Mouse (Mus musculus): ENCODE results near the gene Otulinl. TPM values are rescaled to one million over a fixed set of nuclear protein-coding genes. Genes with fewer than 3 reads are reported as not detected.

Gene Otulinl
- polyA plus RNA-seq, 1 experiment = 4.9 TPM

DNA sequence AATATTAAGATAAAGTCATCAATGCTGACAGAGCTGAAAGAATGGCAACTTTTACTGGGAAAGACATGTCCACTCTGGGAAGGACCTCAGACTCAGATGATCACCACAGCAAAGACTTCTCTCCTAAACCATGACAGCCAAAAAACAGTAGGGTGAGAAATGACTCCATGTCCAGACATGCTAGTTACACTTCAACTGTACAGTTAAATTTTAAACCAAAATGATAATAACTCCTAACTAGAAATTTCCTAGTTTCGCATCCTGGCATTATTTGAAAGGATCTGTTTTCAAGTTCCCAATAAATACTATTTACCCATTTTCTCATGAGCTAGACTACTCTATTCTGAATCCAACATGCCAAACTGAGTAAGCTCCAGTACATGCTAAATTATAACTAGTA, 55.1 kb downstream of the Otulinl start:
- DNase-seq (ENCODE audit: low read depth) = no peak
- TF ChIP-seq CTCF (IDR thresholded peaks at IDR 0.05; ENCODE audit: borderline replicate concordance, extremely low read depth, insufficient read depth, insufficient read length) = no peak
- no peak for TF ChIP-seq POLR2A (IDR thresholded peaks at IDR 0.05; ENCODE audit: borderline replicate concordance, extremely low read depth, insufficient read depth, insufficient read length, poor library complexity, severe bottlenecking)

GRCm38 (mm10) chr15:27625890-27626255, 55.5 kb downstream of the Otulinl start:
- TF ChIP-seq POLR2A (IDR thresholded peaks at IDR 0.05; ENCODE audit: borderline replicate concordance, extremely low read depth, insufficient read depth, insufficient read length, poor library complexity, severe bottlenecking) (no peak), CTCF (IDR thresholded peaks at IDR 0.05; ENCODE audit: borderline replicate concordance, extremely low read depth, insufficient read depth, insufficient read length) (no peak)
- DNase-seq (ENCODE audit: low read depth) = no peak

DNA sequence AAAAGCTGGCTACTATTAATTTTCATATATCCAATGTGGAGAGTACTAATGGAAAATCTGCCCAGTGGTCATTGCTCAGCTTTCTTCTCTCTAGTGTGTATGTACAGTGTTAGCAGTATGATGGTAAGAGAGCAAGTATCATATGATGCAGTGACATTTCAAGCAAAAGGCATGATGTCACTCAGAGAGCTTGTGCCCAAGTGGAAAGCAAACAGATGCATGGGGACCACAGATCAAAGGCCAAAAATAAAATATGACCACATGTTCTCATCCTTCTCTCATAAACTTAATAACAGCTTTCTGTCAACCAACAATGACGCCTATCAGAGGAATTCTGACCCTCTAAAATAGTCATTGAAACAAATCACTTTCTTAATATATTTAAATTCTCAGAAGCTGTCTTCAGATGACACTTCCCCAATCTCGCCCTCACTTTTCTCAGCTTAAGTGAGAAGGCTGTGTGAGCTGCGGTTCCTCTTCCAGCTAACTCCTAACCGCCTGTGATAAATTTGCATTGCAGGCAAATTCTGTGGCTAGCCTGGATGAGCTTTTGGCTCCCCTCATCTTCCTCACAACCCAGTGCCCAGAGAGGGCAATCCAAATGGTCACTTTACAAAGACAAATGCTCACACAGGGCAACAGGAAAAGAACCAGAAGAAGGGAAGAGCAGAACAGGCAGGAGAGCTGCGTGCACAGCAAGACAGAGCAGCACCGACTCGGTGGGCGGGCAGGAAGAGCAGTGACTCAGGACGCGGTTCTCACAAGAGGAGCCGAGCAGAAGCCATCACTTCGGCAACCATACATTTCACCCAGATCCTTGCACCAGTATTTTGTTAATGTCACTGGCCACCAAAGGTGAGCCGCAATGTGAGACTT, 56.1 kb downstream of the Otulinl start:
- DNase-seq (ENCODE audit: low read depth) = no peak
- TF ChIP-seq POLR2A (IDR thresholded peaks at IDR 0.05; ENCODE audit: borderline replicate concordance, extremely low read depth, insufficient read depth, insufficient read length, poor library complexity, severe bottlenecking) (no peak), CTCF (IDR thresholded peaks at IDR 0.05; ENCODE audit: borderline replicate concordance, extremely low read depth, insufficient read depth, insufficient read length) (no peak)

GRCm38 (mm10) chr15:27623286-27623685, 58.1 kb downstream of the Otulinl start:
- no peak for DNase-seq (ENCODE audit: low read depth)
- TF ChIP-seq CTCF (IDR thresholded peaks at IDR 0.05; ENCODE audit: borderline replicate concordance, extremely low read depth, insufficient read depth, insufficient read length) (no peak), POLR2A (IDR thresholded peaks at IDR 0.05; ENCODE audit: borderline replicate concordance, extremely low read depth, insufficient read depth, insufficient read length, poor library complexity, severe bottlenecking) (no peak)

DNA sequence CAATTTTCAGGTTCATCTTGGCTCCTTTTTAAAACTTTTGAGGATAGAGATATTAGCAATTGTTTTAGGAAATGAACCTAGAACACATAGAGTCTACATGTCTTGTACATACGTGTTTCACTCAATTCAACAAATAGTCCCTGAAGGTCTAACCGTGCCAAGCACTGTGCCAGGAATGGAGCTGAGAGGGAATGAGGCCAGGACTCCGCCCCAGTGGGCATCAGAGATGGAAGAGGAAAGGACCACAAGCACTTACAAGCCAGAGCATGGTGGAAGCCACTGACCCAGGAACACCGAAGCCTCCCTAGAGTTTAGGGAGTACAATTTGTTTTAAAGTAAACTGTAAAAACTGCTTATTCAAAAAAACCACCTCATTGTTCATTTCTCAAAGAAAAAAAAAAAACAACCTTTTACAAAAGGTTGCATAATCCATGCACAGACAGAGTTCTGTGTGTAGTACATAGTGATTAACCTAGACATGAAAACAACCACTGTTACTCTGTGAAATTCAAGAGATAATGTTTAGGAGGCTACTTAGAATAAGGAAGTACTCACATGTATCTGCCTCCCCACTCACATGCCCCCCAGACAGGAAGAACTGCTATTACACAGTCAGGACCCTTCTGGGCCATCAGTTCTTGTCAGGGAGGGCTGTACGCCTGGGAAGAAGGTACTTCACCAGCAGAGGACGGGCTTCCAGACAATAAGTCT, 60.7 kb downstream of the Otulinl start:
- DNase-seq (ENCODE audit: low read depth) = no peak
- no peak for TF ChIP-seq POLR2A (IDR thresholded peaks at IDR 0.05; ENCODE audit: borderline replicate concordance, extremely low read depth, insufficient read depth, insufficient read length, poor library complexity, severe bottlenecking)
- no peak for TF ChIP-seq CTCF (IDR thresholded peaks at IDR 0.05; ENCODE audit: borderline replicate concordance, extremely low read depth, insufficient read depth, insufficient read length)

GRCm38 (mm10) chr15:27619683-27620082, 61.7 kb downstream of the Otulinl start:
- DNase-seq (ENCODE audit: low read depth) = no peak
- no peak for TF ChIP-seq CTCF (IDR thresholded peaks at IDR 0.05; ENCODE audit: borderline replicate concordance, extremely low read depth, insufficient read depth, insufficient read length)
- TF ChIP-seq POLR2A (IDR thresholded peaks at IDR 0.05; ENCODE audit: borderline replicate concordance, extremely low read depth, insufficient read depth, insufficient read length, poor library complexity, severe bottlenecking) = no peak

GRCm38 (mm10) chr15:27618778-27619533, 62.4 kb downstream of the Otulinl start:
- DNase-seq (ENCODE audit: low read depth) = no peak
- TF ChIP-seq CTCF (IDR thresholded peaks at IDR 0.05; ENCODE audit: borderline replicate concordance, extremely low read depth, insufficient read depth, insufficient read length) (no peak), POLR2A (IDR thresholded peaks at IDR 0.05; ENCODE audit: borderline replicate concordance, extremely low read depth, insufficient read depth, insufficient read length, poor library complexity, severe bottlenecking) (no peak)

- no peak for DNase-seq (ENCODE audit: low read depth)
- TF ChIP-seq POLR2A (IDR thresholded peaks at IDR 0.05; ENCODE audit: borderline replicate concordance, extremely low read depth, insufficient read depth, insufficient read length, poor library complexity, severe bottlenecking) (no peak), CTCF (IDR thresholded peaks at IDR 0.05; ENCODE audit: borderline replicate concordance, extremely low read depth, insufficient read depth, insufficient read length) (no peak)
Measured at GRCm38 (mm10) chr15:27617227-27617626, 64.2 kb downstream of the Otulinl start.

DNA sequence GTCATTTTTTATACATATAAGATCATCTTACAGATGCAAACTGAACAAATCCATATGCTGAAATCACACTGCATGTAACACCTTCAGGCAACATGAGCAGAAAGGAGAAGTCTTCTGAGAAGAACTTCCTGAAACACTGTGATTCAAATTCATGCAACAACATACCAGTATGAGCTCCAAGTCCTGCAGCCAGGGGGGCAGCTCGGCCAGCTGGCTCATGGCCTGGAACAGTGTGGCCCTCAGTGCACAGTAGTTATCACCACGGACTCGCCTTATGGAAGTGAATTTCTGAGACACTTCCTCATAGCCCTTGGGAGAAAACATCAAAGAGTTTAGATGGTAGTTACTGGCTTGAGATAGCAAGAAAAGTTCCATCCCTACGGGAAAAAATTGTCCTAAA, 65.2 kb downstream of the Otulinl start:
- no peak for DNase-seq (ENCODE audit: low read depth)
- no peak for TF ChIP-seq CTCF (IDR thresholded peaks at IDR 0.05; ENCODE audit: borderline replicate concordance, extremely low read depth, insufficient read depth, insufficient read length)
- no peak for TF ChIP-seq POLR2A (IDR thresholded peaks at IDR 0.05; ENCODE audit: borderline replicate concordance, extremely low read depth, insufficient read depth, insufficient read length, poor library complexity, severe bottlenecking)

GRCm38 (mm10) chr15:27613255-27613654, 68.1 kb downstream of the Otulinl start:
- TF ChIP-seq POLR2A (IDR thresholded peaks at IDR 0.05; ENCODE audit: borderline replicate concordance, extremely low read depth, insufficient read depth, insufficient read length, poor library complexity, severe bottlenecking) = no peak
- TF ChIP-seq CTCF (IDR thresholded peaks at IDR 0.05; ENCODE audit: borderline replicate concordance, extremely low read depth, insufficient read depth, insufficient read length) = no peak
- DNase-seq (ENCODE audit: low read depth) = no peak

Data from brain, embryonic 14.5 days (tissue).